Mouse (Mus musculus) small intestine, adult 2 months (tissue): ENCODE data around the gene Trim67.

Experiments
- CTCF ChIP-seq: fragments of 200-500 bp; IDR thresholded peaks from 2 replicates; pipeline ENCODE4 v1.5.1; 2012; ENCODE audit warnings: low read depth, mild to moderate bottlenecking, control low read depth, inconsistent platforms, low read length, moderate library complexity, mixed read lengths; ENCODE audit not compliant: insufficient replicate concordance, insufficient read length; ENCODE audit errors: extremely low read depth
- POLR2A ChIP-seq: fragments of 200-500 bp; IDR thresholded peaks from 2 replicates; pipeline ENCODE4 v1.6.1; 2012; ENCODE audit warnings: low read depth, mild to moderate bottlenecking, control low read depth, inconsistent platforms, low read length, moderate library complexity

GRCm38 (mm10) chr8:124794486-124794780, 1.5 kb downstream of the Trim67 start:
- TF ChIP-seq CTCF = no peak
- TF ChIP-seq POLR2A = no peak
